Mouse (Mus musculus) midbrain, embryonic 15.5 days (tissue): ENCODE measurements at regions not wholly inside any gene's neighbourhood (a gene's known extent, or its start where the extent isn't known, plus 50 kb on each side); places are given as distances from the start of the nearest gene placed in this dataset.
"Not testable (repeated sequence)": the region's sequence is repeated elsewhere in the genome, so short reads cannot be mapped to it uniquely, and the experiment has no call there.

Experiments
- ATAC-seq: fragments of 200-750 bp; cut with Nextera tagmentation; replicated peaks from 2 replicates; pipeline ENCODE4 v1.8.0; 2017; ENCODE audit warnings: moderate TSS enrichment
- H3K27ac ChIP-seq: fragments of 300-500 bp; sonication (generic); 2 replicates; pipeline ENCODE4 v1.5.1; 2015; ENCODE audit warnings: mild to moderate bottlenecking, inconsistent platforms
- H3K27me3 ChIP-seq: fragments of 300-500 bp; sonication (generic); replicated peaks from 2 replicates; pipeline ENCODE4 v1.6.1; 2015; ENCODE audit warnings: inconsistent platforms
- H3K36me3 ChIP-seq: fragments of 300-500 bp; sonication (generic); replicated peaks from 2 replicates; pipeline ENCODE4 v1.6.1; 2015; ENCODE audit warnings: inconsistent platforms
- H3K4me1 ChIP-seq: fragments of 300-500 bp; sonication (generic); 2 replicates; pipeline ENCODE4 v1.6.1; 2015; ENCODE audit warnings: inconsistent platforms
- H3K4me2 ChIP-seq: fragments of 300-500 bp; sonication (generic); 2 replicates; pipeline ENCODE4 v1.6.1; 2015; ENCODE audit warnings: inconsistent platforms, mild to moderate bottlenecking, moderate library complexity
- H3K4me3 ChIP-seq: fragments of 300-500 bp; sonication (generic); 2 replicates; pipeline ENCODE4 v1.5.1; 2015; ENCODE audit warnings: mild to moderate bottlenecking, inconsistent platforms
- H3K9ac ChIP-seq: fragments of 300-500 bp; sonication (generic); 2 replicates; pipeline ENCODE4 v1.6.1; 2015; ENCODE audit warnings: mild to moderate bottlenecking, inconsistent platforms
- H3K9me3 ChIP-seq: fragments of 300-500 bp; sonication (generic); 2 replicates; pipeline ENCODE4 v1.6.1; 2016; ENCODE audit warnings: inconsistent platforms
- WGBS: fragments of 180-500 bp; shearing (Covaris S2); methylation state at CpG from one replicate; pipeline ENCODE4 v1.1.7; 2015; ENCODE audit warnings: mixed read lengths; 5-methylcytosine and 5-hydroxymethylcytosine counted together

- no peak for ATAC-seq
- no peak overlapping the region for H3K9ac ChIP-seq
- H3K4me2 ChIP-seq, result no peak overlapping the region
- WGBS, result 15% methylated on average over 5 of the region's 5 CpGs
- H3K27me3 ChIP-seq, result no peaks in the 10 kb centered on the region
- H3K36me3 ChIP-seq, result no peaks in the 10 kb centered on the region
- H3K9me3 ChIP-seq, result no peaks in the 10 kb centered on the region
- H3K27ac ChIP-seq, result no peak overlapping the region
- no peaks in the 10 kb centered on the region for H3K4me1 ChIP-seq
- H3K4me3 ChIP-seq, result no peak overlapping the region
Measured at GRCm38 (mm10) chr9:115434696-115435095, 124.5 kb upstream of the Stt3b start.

GRCm38 (mm10) chr9:115436301-115436700 is 126.1 kb upstream of the Stt3b start:
- Histone ChIP-seq H3K36me3 (no peaks in the 10 kb centered on the region), H3K4me2 (no peak overlapping the region), H3K9ac (no peak overlapping the region), H3K4me1 (no peaks in the 10 kb centered on the region), H3K27ac (no peak overlapping the region), H3K4me3 (no peak overlapping the region), H3K27me3 (no peaks in the 10 kb centered on the region), H3K9me3 (no peaks in the 10 kb centered on the region)
- no peak for ATAC-seq
- WGBS, result 88% methylated on average over 3 of the region's 3 CpGs

GRCm38 (mm10) chr9:115438234-115438633 is 128.0 kb upstream of the Stt3b start:
- not testable (repeated sequence) for H3K27me3 ChIP-seq, H3K9ac ChIP-seq, H3K4me3 ChIP-seq, H3K27ac ChIP-seq, H3K36me3 ChIP-seq, H3K9me3 ChIP-seq, H3K4me1 ChIP-seq, H3K4me2 ChIP-seq, ATAC-seq
- 97% methylated on average over 22 of the region's 22 CpGs for WGBS

- no peak for ATAC-seq
- Histone ChIP-seq H3K4me3 (no peak overlapping the region), H3K9ac (no peak overlapping the region), H3K4me1 (no peaks in the 10 kb centered on the region), H3K9me3 (no peaks in the 10 kb centered on the region), H3K27me3 (no peaks in the 10 kb centered on the region), H3K36me3 (no peaks in the 10 kb centered on the region), H3K4me2 (no peak overlapping the region), H3K27ac (no peak overlapping the region)
- WGBS, result 87% methylated on average over 11 of the region's 11 CpGs
Measured at GRCm38 (mm10) chr9:115446681-115447080, 136.5 kb upstream of the Stt3b start.

- H3K27me3 ChIP-seq, result no peaks in the 10 kb centered on the region
- no peak overlapping the region for H3K4me2 ChIP-seq
- no peak for ATAC-seq
- H3K36me3 ChIP-seq, result no peaks in the 10 kb centered on the region
- H3K9ac ChIP-seq, result no peak overlapping the region
- H3K4me3 ChIP-seq, result no peak overlapping the region
- H3K4me1 ChIP-seq, result no peaks in the 10 kb centered on the region
- WGBS, result 64% methylated on average over 5 of the region's 5 CpGs
- no peak overlapping the region for H3K27ac ChIP-seq
- no peaks in the 10 kb centered on the region for H3K9me3 ChIP-seq
Measured at GRCm38 (mm10) chr9:115450741-115451320, 140.6 kb upstream of the Stt3b start.

- H3K4me2 ChIP-seq, result no peak overlapping the region
- no peaks in the 10 kb centered on the region for H3K36me3 ChIP-seq
- no peak for ATAC-seq
- no peak overlapping the region for H3K27ac ChIP-seq
- no peak overlapping the region for H3K4me3 ChIP-seq
- H3K9ac ChIP-seq, result no peak overlapping the region
- 70% methylated on average over 7 of the region's 7 CpGs for WGBS
- H3K4me1 ChIP-seq, result no peaks in the 10 kb centered on the region; the same call in 1 of the 2 replicates
- no peaks in the 10 kb centered on the region for H3K9me3 ChIP-seq
- H3K27me3 ChIP-seq, result no peaks in the 10 kb centered on the region
Measured at GRCm38 (mm10) chr9:115454771-115455170, 144.6 kb upstream of the Stt3b start.

- 26% methylated on average over 3 of the region's 3 CpGs for WGBS
Measured at GRCm38 (mm10) chr9:115456121-115456520, 145.9 kb upstream of the Stt3b start.

GRCm38 (mm10) chr9:115456638-115457037 is 146.4 kb upstream of the Stt3b start:
- Histone ChIP-seq H3K27ac (no peak overlapping the region), H3K4me1 (no peaks in the 10 kb centered on the region; the same call in 1 of the 2 replicates), H3K9ac (no peak overlapping the region), H3K9me3 (no peaks in the 10 kb centered on the region), H3K27me3 (no peaks in the 10 kb centered on the region), H3K4me3 (no peak overlapping the region), H3K36me3 (no peaks in the 10 kb centered on the region), H3K4me2 (no peak overlapping the region)
- ATAC-seq, result no peak
- WGBS, result 13% methylated on average over 6 of the region's 6 CpGs

More at GRCm38 (mm10) chr9:115456121-115456520, 145.9 kb upstream of the Stt3b start:
- Histone ChIP-seq H3K9me3 (no peaks in the 10 kb centered on the region), H3K27me3 (no peaks in the 10 kb centered on the region), H3K4me2 (no peak overlapping the region), H3K36me3 (no peaks in the 10 kb centered on the region), H3K9ac (no peak overlapping the region), H3K4me1 (no peaks in the 10 kb centered on the region; the same call in 1 of the 2 replicates), H3K27ac (no peak overlapping the region), H3K4me3 (no peak overlapping the region)
- no peak for ATAC-seq

- no peak overlapping the region for H3K27ac ChIP-seq
- no peaks in the 10 kb centered on the region for H3K36me3 ChIP-seq
- H3K4me2 ChIP-seq, result no peak overlapping the region
- 70% methylated on average over 21 of the region's 21 CpGs for WGBS
- ATAC-seq, result no peak
- no peaks in the 10 kb centered on the region for H3K9me3 ChIP-seq
- H3K4me3 ChIP-seq, result no peak overlapping the region
- no peak overlapping the region for H3K9ac ChIP-seq
- H3K27me3 ChIP-seq, result no peaks in the 10 kb centered on the region
- no peaks in the 10 kb centered on the region; the same call in 1 of the 2 replicates for H3K4me1 ChIP-seq
Measured at GRCm38 (mm10) chr9:115457889-115458710, 147.9 kb upstream of the Stt3b start.

- H3K27ac ChIP-seq, H3K36me3 ChIP-seq, H3K4me1 ChIP-seq, H3K4me2 ChIP-seq, H3K9ac ChIP-seq, H3K9me3 ChIP-seq, ATAC-seq, H3K4me3 ChIP-seq, H3K27me3 ChIP-seq: not testable (repeated sequence)
- 93% methylated on average over 6 of the region's 6 CpGs for WGBS
Measured at GRCm38 (mm10) chr9:115459075-115459474, 148.9 kb upstream of the Stt3b start.

- Histone ChIP-seq H3K27me3 (no peaks in the 10 kb centered on the region), H3K4me3 (no peak overlapping the region), H3K9ac (no peak overlapping the region), H3K4me1 (no peaks in the 10 kb centered on the region), H3K36me3 (no peaks in the 10 kb centered on the region), H3K4me2 (no peak overlapping the region), H3K9me3 (no peaks in the 10 kb centered on the region), H3K27ac (no peak overlapping the region)
- ATAC-seq, result no peak
- WGBS, result 93% methylated on average over 10 of the region's 10 CpGs
Measured at GRCm38 (mm10) chr9:115465326-115465725, 155.1 kb upstream of the Stt3b start.

GRCm38 (mm10) chr9:115468641-115469040 is 158.4 kb upstream of the Stt3b start:
- Histone ChIP-seq H3K4me3 (no peak overlapping the region), H3K27ac (no peak overlapping the region), H3K36me3 (no peaks in the 10 kb centered on the region), H3K4me2 (no peak overlapping the region), H3K9me3 (no peaks in the 10 kb centered on the region), H3K9ac (no peak overlapping the region), H3K27me3 (no peaks in the 10 kb centered on the region), H3K4me1 (no peaks in the 10 kb centered on the region)
- 96% methylated on average over 2 of the region's 2 CpGs for WGBS
- ATAC-seq, result no peak

GRCm38 (mm10) chr9:115471582-115471981 is 161.4 kb upstream of the Stt3b start:
- 79% methylated on average over 6 of the region's 6 CpGs for WGBS
- ATAC-seq, result no peak
- H3K4me1 ChIP-seq, result no peaks in the 10 kb centered on the region
- H3K9ac ChIP-seq, result no peak overlapping the region
- no peaks in the 10 kb centered on the region for H3K9me3 ChIP-seq
- no peak overlapping the region for H3K27ac ChIP-seq
- H3K36me3 ChIP-seq, result no peaks in the 10 kb centered on the region
- H3K4me3 ChIP-seq, result no peak overlapping the region
- H3K4me2 ChIP-seq, result no peak overlapping the region
- H3K27me3 ChIP-seq, result no peaks in the 10 kb centered on the region
